Mouse (Mus musculus): ENCODE data around the gene Kcnip1. TPM values are rescaled to one million over a fixed set of nuclear protein-coding genes. Genes with fewer than 3 reads are reported as not detected.
A peak's percentile ranks its signal among the peaks of the same experiment; 100 is the strongest.

Gene Kcnip1
- polyA plus RNA-seq (2012; ENCODE audit: insufficient read depth, insufficient read length, low replicate concordance, missing spikeins) = not detected in 2 replicates

- peak within 1 kb of the TSS; percentile 49 for H3K4me3 ChIP-seq (ENCODE audit: insufficient read depth, low read depth, low read length)
- peaks cover 12% of the 10 kb centered on the region for H3K4me1 ChIP-seq (ENCODE audit: control insufficient read depth, insufficient read depth, low read length)
- TF ChIP-seq POLR2A (IDR thresholded peaks at IDR 0.05; ENCODE audit: insufficient read depth, low read depth, low read length) (no peak), CTCF (IDR thresholded peaks at IDR 0.05; ENCODE audit: insufficient read depth, low read depth, low read length) (no peak)
- 10% methylated on average over 12 of the region's 12 CpGs for WGBS
- no peak within 1 kb of the TSS; the same call in 1 of the 2 replicates for H3K27ac ChIP-seq (ENCODE audit: insufficient read depth, low read depth, low read length)
Measured at GRCm38 (mm10) chr11:33992938-33993337, at the start of gene Kcnip1. Gene Kcnip1 (minus strand): TSS chr11:33993152.

GRCm38 (mm10) chr11:34040061-34040460 is 47.1 kb upstream of the Kcnip1 start:
- 0 out of 2 replicates have a peak, but pooled peaks cover 2% of the 10 kb centered on the region for H3K4me1 ChIP-seq (ENCODE audit: control insufficient read depth, insufficient read depth, low read length)
- H3K4me3 ChIP-seq (ENCODE audit: insufficient read depth, low read depth, low read length) = no peak overlapping the region
- no peak overlapping the region for H3K27ac ChIP-seq (ENCODE audit: insufficient read depth, low read depth, low read length)
- 46% methylated on average over 5 of the region's 5 CpGs for WGBS
- TF ChIP-seq POLR2A (IDR thresholded peaks at IDR 0.05; ENCODE audit: insufficient read depth, low read depth, low read length) (no peak), CTCF (IDR thresholded peaks at IDR 0.05; ENCODE audit: insufficient read depth, low read depth, low read length) (no peak)

- Histone ChIP-seq H3K4me3 (ENCODE audit: insufficient read depth, low read depth, low read length) (no peak overlapping the region), H3K4me1 (ENCODE audit: control insufficient read depth, insufficient read depth, low read length) (0 out of 2 replicates have a peak, but pooled peaks cover 2% of the 10 kb centered on the region), H3K27ac (ENCODE audit: insufficient read depth, low read depth, low read length) (no peak overlapping the region)
- TF ChIP-seq CTCF (IDR thresholded peaks at IDR 0.05; ENCODE audit: insufficient read depth, low read depth, low read length) = no peak
- no peak for TF ChIP-seq POLR2A (IDR thresholded peaks at IDR 0.05; ENCODE audit: insufficient read depth, low read depth, low read length)
- 92% methylated on average over 5 of the region's 5 CpGs for WGBS
Measured at GRCm38 (mm10) chr11:34035909-34036658, 43.1 kb upstream of the Kcnip1 start.

GRCm38 (mm10) chr11:34034794-34035193 is 41.8 kb upstream of the Kcnip1 start:
- no peak overlapping the region for H3K27ac ChIP-seq (ENCODE audit: insufficient read depth, low read depth, low read length)
- WGBS = 88% methylated on average over 2 of the region's 2 CpGs
- 0 out of 2 replicates have a peak, but pooled peaks cover under 1% of the 10 kb centered on the region for H3K4me1 ChIP-seq (ENCODE audit: control insufficient read depth, insufficient read depth, low read length)
- TF ChIP-seq CTCF (IDR thresholded peaks at IDR 0.05; ENCODE audit: insufficient read depth, low read depth, low read length) = no peak
- TF ChIP-seq POLR2A (IDR thresholded peaks at IDR 0.05; ENCODE audit: insufficient read depth, low read depth, low read length) = no peak
- H3K4me3 ChIP-seq (ENCODE audit: insufficient read depth, low read depth, low read length) = no peak overlapping the region

GRCm38 (mm10) chr11:34034008-34034505 is 41.1 kb upstream of the Kcnip1 start:
- WGBS = 87% methylated on average over 5 of the region's 5 CpGs
- Histone ChIP-seq H3K4me1 (ENCODE audit: control insufficient read depth, insufficient read depth, low read length) (no peaks in the 10 kb centered on the region), H3K27ac (ENCODE audit: insufficient read depth, low read depth, low read length) (no peak overlapping the region), H3K4me3 (ENCODE audit: insufficient read depth, low read depth, low read length) (no peak overlapping the region)
- TF ChIP-seq CTCF (IDR thresholded peaks at IDR 0.05; ENCODE audit: insufficient read depth, low read depth, low read length) (no peak), POLR2A (IDR thresholded peaks at IDR 0.05; ENCODE audit: insufficient read depth, low read depth, low read length) (no peak)

GRCm38 (mm10) chr11:34031015-34031805 is 38.3 kb upstream of the Kcnip1 start:
- Histone ChIP-seq H3K27ac (ENCODE audit: insufficient read depth, low read depth, low read length) (no peak overlapping the region), H3K4me1 (ENCODE audit: control insufficient read depth, insufficient read depth, low read length) (no peaks in the 10 kb centered on the region), H3K4me3 (ENCODE audit: insufficient read depth, low read depth, low read length) (no peak overlapping the region)
- 76% methylated on average over 8 of the region's 8 CpGs for WGBS
- TF ChIP-seq POLR2A (IDR thresholded peaks at IDR 0.05; ENCODE audit: insufficient read depth, low read depth, low read length) (no peak), CTCF (IDR thresholded peaks at IDR 0.05; ENCODE audit: insufficient read depth, low read depth, low read length) (no peak)

- Histone ChIP-seq H3K27ac (ENCODE audit: insufficient read depth, low read depth, low read length) (no peak overlapping the region), H3K4me1 (ENCODE audit: control insufficient read depth, insufficient read depth, low read length) (no peaks in the 10 kb centered on the region), H3K4me3 (ENCODE audit: insufficient read depth, low read depth, low read length) (no peak overlapping the region)
- WGBS = 71% methylated on average over 5 of the region's 5 CpGs
- TF ChIP-seq CTCF (IDR thresholded peaks at IDR 0.05; ENCODE audit: insufficient read depth, low read depth, low read length) (no peak), POLR2A (IDR thresholded peaks at IDR 0.05; ENCODE audit: insufficient read depth, low read depth, low read length) (no peak)
Measured at GRCm38 (mm10) chr11:34029658-34030057, 36.7 kb upstream of the Kcnip1 start.

GRCm38 (mm10) chr11:34025091-34025490 is 32.1 kb upstream of the Kcnip1 start:
- 95% methylated on average over 1 of the region's 1 CpGs for WGBS
- TF ChIP-seq CTCF (IDR thresholded peaks at IDR 0.05; ENCODE audit: insufficient read depth, low read depth, low read length) = no peak
- no peak for TF ChIP-seq POLR2A (IDR thresholded peaks at IDR 0.05; ENCODE audit: insufficient read depth, low read depth, low read length)
- Histone ChIP-seq H3K27ac (ENCODE audit: insufficient read depth, low read depth, low read length) (no peak overlapping the region), H3K4me1 (ENCODE audit: control insufficient read depth, insufficient read depth, low read length) (no peaks in the 10 kb centered on the region), H3K4me3 (ENCODE audit: insufficient read depth, low read depth, low read length) (no peak overlapping the region)
